Mouse (Mus musculus): ENCODE measurements around the gene Elp4.

Gene Elp4

DNA sequence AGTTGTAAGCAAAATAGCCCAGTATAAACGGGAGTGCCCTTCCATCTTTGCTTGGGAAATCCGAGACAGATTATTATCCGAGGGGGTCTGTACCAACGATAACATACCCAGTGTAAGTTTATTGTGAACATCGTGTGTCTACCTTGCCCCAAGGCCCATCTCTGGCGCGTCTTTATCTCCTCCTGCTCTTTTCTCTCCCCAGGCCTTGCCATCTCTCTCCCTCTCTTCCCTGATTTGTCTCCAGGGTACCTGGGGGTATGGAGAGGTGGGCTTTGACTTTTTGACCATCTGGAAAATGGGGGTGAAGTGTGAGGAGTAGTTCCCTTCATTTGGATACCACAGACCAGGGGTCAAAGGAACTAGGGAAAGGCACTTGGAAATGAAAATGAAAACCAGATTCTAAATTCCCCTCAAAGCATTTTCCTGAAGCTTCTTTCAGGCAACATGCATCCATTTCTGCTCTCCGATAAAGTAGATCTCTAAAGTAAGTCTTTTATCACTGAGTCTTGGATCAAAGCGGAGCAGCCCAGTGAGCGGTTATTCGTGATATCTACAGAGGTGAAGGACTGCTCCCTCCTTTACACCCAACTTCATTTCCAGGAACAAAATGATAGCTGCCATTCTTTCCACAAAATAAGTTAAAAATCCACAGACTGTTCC is 219.2 kb downstream of the Elp4 start:
- intact Hi-C loops (cut with DNase I), result loop anchor here (10.0 kb wide), 1 partner anchor 560 kb away; the partner anchor contains the start of gene Wt1

DNA sequence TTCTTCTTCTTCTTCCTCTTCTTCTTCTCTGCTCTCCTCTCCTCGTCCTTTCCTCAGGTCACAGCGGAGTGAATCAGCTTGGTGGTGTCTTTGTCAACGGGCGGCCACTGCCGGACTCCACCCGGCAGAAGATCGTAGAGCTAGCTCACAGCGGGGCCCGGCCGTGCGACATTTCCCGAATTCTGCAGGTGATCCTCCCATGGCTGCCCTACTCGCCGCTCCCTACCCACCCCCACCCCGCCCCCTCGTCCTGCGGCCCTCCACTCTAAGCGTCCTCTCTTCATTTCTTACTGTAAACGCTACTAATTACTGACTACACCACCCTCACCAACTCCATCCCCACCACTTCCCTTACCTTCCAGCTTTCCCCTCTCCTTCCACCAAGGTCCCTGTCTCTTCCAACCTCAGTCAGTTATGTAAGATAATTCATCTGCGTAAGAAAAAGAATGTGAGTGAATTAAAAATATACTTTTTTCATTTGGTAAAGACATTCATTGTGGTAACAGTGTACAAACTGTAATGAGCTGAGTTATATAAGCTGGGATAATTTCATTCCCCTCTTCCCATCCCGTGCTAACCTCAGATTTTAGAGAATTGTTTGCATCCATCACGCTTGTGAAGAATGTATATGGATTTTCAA is 220.5 kb downstream of the Elp4 start:
- intact Hi-C loops (cut with DNase I), result loop anchor here (10.0 kb wide), 1 partner anchor 559 kb away; the partner anchor contains the start of gene Wt1

DNA sequence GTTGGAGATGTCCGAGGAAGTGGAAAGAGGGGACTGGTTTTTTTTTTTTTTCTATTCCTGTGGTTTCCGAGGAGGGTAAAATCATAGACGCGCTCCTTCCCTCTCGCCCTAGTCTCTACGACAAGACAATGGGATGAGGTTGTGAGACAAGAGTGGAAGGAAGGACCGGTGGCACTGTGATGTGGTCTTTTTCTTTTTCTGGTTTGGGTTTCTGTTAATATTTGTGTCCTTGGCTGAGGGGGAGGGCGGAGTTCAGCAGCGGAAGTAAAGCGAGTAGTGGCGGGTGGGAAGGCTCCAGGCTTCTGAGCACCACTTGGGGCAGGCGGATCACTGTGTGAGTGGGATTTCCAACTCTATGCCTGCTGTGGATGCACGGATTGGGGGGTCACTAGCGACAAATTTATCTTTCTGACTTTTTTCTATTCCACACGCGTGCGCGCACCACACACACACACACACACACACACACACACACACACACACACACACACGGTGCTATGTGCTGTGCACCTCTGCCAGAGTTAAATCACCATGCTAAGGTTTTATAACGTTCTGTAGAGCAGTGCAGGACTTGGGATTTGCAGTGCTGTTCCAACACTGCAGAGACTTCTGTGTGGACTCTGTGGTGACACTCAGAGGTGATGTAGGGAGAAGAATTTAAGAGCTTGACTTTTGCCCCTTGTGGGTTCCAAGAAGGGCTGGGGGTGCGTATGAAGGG is 221.6 kb downstream of the Elp4 start:
- intact Hi-C loops (cut with DNase I), result loop anchor here (10.0 kb wide), 1 partner anchor 558 kb away; the partner anchor contains the start of gene Wt1

DNA sequence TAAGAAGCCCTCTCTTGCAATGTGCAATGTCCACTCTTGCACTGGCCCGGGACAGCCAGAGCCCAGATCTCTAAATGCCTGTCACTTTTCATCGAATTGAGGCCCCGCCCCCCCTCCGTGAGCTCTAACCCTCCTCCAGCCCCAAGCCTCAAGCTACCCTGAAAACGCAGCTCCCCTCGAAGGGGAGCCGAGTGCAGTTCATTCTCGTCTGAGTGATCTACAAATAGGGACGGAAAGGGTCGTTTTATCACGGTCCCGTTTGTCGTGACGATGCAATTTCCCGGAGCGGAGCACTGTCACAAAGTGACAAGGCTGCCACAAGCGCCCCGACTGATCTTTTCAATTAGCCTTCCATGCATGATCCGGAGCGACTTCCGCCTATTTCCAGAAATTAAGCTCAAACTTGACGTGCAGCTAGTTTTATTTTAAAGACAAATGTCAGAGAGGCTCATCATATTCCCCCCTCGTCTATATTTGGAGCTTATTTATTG is 222.3 kb downstream of the Elp4 start:
- intact Hi-C loops (cut with DNase I), result loop anchor here (10.0 kb wide), 1 partner anchor 557 kb away; the partner anchor contains the start of gene Wt1

DNA sequence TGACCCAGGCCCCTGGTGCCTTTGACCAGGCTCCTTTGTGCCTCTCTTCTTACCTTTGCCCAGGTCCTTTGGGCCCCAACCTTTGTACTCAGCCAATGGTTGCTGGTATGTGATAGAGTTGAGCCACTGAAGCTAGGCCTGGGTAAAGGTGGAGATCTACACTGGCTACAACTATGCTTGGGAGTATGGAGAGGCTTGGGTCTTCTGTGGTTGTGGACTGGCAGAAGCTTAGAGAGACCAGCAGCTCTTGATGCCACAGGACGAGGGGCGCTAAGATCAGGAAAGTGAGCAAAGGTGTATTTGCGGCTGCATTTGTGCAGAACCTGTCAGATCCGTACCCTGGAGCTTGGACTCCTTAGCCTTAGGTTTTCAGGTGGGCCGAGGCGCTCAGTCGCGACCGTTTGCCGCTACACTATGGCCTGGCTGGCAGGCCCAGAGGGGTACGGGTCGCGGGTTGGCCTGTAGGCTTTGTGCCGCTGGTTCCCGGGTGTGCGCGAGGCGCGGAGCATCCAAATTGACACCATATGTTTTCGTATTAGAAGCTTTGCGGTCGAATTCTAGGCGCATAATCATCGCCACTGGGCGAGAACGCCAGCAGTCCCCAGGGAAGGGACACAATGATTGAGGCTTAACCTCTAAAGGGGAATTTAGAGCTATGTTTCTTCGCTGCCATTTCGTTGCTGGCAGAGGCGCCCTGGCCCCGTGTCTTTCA is 223.2 kb downstream of the Elp4 start:
- intact Hi-C loops (cut with DNase I), result loop anchor here (10.0 kb wide), 1 partner anchor 556 kb away; the partner anchor contains the start of gene Wt1

DNA sequence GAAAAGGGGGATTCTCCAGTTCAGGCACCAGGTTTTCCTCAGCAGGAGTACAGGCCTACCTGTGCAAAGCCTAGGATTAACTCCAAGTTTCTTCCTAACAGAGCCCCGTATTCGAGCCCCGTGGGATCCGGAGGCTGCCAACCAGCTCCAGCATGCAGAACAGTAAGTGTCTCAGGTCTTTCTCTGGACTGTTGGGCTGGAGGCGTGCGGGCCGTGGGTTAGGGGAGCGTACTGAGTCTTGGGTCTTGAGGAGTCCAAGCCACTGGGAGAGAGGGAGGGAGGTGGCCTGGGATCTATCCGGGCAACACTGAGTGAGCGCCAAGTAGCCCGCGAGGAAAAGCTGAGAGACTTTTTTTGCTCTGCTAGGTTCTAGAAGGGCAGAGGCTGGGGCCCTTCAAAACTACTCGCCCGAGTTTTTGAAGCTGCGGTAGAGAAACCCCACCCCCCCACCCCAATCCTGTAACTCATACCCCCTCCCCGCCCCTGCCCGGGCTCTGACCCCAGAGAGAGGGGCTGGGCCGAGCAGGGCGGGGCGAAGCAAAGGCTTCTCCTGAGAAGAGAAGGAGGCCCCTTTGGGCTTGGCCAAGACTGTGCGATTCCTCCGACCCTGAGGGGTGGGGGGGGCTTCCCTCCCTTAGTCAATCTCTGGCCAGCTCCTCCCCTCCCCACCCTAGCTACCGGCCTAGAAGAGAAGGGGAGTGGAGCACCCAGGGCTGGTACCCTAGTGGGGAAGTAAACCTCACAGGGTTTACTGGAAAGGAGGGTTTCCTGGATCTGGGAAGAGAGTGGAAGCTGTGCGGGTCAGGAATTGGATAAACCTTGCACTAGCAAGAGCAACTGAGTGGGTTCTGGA is 224.0 kb downstream of the Elp4 start:
- intact Hi-C loops (cut with DNase I), result loop anchor here (10.0 kb wide), 1 partner anchor 556 kb away; the partner anchor contains the start of gene Wt1

DNA sequence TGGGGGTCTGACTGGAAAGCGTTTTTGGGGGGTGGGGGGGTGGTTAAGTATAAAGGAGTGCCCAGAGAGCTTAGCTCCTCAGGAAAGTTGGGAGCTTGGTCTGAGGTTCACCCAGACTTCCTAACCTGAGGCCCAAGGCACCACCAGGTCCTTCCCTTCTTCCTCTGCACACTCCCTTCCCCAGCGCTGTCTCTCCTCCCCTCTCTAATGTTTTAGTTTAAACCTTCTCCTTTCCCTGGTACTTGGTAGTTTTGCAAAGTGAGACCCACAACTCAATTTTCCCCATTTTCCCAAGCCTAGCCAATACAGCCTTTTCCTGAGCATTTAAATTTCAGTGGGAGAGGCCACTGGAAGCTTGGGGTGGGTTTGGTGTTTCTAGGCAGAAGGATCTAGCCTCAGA is 225.0 kb downstream of the Elp4 start:
- intact Hi-C loops (cut with DNase I), result no loop called here

DNA sequence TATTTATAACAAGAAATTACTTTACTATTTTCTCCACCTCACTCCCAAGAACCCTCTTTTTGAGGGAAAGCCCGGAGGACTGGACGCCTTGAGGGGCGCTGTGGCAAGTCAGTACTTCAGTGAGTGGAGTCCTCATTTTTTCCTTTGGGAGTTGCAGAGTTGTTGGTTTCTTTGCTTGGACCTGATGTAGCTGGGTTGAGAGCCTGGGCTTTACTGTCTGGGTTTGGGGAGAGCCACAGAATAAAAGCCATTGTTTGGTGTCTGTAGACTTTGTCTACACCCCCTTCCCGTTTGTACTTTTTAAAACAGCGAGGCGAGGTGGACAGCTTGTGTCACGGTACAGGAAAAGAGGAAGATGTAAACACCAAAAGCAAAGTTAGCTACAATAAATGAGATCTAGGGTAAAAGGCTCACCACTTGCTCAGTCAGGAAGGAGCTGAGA is 225.5 kb downstream of the Elp4 start:
- intact Hi-C loops (cut with DNase I), result no loop called here

DNA sequence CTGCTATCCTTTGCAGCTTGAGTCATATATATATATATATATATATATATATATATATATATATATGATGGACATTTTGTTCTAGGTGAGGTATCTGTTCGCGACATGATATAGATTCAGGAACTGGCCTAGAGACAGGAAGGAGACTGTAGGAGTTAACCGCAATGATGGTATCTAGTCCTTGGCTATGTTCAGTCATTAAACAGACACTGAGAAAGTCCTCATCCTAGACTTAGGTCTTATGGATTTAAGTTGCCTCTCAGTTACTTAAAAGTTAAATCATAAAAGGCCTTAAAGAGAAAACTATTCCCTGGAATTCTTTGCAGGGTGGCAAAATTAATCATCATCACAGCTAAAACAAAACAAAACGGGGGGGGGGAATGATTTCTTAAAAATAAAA is 226.1 kb downstream of the Elp4 start:
- intact Hi-C loops (cut with DNase I), result no loop called here

DNA sequence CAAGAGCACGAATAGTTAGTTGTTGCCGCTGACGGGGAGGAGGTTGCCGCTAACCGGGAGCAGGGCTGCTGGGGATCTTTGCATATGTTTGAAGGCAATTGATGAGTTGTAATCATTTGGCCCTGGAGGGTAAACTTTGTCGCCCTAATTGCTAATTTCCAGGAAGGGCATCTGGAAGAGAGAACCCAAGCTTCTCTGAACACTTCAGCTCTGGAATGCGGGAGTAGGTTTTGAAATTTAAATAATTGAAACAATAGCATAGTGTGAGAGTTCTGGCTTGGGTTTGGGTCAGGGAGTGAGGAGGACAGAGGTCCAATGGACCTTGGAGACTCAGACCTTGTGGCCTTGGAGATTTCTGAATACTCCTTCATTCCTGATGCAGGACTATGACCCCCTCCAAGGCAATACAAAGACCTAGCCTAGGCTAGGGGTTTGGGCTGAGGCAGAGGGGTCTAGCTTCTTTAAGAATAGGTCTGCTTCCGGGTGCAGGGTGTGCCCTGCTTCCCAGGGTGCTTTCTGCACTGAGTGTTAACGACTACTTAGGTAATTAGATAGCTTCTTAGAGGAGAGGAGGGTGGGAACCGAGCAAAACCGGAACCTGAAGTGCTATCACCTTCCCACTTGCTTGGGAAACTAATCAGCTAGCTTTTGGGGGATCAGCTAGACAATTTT is 226.8 kb downstream of the Elp4 start:
- intact Hi-C loops (cut with DNase I), result no loop called here

DNA sequence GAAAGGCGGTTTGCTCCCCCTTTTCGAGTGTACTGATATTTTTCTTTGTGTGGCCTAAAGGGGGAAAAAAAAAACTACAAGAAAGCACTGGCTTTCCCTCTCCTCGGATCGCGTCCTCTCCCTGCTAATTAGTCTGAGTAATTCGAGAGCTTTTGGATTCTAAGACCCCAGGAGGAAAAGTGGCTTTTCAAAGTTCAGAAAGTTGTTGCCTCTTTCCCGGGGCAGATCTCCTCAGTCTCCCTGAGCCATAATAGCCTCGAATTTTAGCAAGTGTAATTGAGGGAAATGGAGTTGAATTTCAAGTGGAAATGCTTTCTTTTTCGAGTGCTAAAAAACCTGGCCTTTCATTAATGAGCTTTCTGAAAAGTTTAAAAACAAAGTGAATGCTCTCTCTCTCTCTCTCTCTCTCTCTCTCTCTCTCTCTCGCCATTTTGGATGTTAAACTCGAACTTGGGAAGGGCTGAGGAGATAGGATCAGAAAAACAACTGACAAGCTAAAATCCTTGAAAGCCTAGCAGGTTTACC is 227.4 kb downstream of the Elp4 start:
- intact Hi-C loops (cut with DNase I), result no loop called here

DNA sequence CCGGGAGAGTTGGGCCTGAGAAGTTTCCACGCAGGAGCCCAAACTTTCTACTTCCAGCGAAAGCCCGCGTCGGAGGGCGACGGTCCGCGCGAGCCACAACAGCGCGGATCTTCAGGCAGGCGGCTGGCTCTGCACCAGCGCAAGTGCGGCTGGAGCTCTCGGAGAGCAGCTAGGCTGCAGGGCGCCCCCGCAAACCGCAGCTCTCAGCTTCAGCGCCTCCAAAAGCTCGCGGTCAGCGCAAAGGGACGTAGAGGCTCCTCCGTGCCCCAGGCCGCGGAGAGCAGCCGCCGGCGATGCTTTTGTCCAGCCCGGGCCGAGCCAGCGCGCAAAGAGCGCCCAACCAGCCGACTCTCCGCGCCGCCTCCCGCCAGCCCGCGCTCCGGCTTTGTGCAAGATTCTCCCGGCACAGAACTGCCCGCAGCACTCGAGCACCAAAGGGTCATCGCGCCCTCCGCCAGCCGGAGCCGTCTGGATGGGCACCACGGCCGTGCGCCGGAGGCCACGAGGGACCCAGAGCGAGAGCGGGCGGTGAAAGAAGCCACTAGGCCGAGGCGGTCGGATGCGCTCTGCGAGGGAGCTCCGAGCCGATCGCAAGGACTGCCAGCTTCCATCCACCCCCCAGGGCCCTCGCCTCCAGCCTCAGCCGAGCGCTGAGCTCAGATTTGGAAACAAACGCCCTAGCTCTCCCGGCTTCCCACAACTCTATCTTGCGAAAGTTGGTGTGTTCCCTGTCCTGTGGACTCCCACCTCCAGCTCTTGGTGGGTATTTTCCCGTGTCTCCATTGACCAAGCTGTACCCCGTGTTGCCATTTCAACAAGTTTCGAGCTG is 228.1 kb downstream of the Elp4 start:
- intact Hi-C loops (cut with DNase I), result no loop called here

DNA sequence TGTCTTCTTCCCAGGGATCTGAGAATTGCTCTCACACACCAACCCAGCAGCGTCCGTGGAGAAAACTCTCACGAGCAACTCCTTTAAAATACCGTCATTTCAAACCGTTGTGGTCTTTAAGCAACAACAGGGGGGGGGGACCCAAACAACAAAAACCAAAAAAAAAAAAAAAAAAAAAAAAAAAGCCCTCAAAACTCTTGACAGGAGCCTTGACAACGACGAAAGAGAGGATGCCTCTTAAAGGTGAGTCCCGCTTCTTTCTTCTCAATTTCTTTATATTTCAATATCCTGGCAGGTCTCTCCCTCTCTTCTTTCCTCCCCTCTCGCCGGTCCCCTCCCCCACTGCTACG is 228.7 kb downstream of the Elp4 start:
- intact Hi-C loops (cut with DNase I), result no loop called here

DNA sequence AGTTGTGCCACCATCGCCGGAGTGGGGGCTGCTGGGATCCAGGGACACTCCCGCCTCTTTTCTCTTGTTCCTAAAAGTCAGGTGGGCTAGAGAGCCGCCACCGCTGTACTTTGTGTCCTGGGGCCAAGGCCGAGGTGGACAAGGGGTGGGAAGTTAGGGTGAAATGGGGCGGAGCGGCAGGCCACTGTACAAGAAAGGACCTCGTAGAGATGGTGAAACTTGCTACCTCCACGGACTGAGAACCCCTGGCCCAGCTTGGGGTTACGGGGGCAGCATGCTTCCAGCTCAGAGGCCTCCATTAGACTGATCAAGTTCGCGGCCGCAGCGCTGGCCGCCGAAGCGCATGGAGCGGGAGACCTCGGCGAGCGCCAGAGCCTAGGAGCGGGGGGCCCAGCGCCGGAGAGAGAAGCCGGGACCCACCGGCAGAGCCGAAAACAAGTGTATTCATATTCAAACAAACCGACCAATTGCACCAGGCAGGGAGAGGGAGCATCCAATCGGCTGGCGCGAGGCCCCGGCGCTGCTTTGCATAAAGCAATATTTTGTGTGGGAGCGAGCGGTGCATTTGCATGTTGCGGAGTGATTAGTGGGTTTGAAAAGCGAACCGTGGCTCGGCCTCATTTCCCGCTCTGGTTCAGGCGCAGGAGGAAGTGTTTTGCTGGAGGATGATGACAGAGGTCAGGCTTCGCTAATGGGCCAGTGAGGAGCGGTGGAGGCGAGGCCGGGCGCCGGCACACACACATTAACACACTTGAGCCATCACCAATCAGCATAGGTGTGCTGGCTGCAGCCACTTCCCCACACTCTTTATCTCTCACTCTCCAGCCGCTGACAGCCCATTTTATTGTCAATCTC is 229.3 kb downstream of the Elp4 start:
- intact Hi-C loops (cut with DNase I), result no loop called here

DNA sequence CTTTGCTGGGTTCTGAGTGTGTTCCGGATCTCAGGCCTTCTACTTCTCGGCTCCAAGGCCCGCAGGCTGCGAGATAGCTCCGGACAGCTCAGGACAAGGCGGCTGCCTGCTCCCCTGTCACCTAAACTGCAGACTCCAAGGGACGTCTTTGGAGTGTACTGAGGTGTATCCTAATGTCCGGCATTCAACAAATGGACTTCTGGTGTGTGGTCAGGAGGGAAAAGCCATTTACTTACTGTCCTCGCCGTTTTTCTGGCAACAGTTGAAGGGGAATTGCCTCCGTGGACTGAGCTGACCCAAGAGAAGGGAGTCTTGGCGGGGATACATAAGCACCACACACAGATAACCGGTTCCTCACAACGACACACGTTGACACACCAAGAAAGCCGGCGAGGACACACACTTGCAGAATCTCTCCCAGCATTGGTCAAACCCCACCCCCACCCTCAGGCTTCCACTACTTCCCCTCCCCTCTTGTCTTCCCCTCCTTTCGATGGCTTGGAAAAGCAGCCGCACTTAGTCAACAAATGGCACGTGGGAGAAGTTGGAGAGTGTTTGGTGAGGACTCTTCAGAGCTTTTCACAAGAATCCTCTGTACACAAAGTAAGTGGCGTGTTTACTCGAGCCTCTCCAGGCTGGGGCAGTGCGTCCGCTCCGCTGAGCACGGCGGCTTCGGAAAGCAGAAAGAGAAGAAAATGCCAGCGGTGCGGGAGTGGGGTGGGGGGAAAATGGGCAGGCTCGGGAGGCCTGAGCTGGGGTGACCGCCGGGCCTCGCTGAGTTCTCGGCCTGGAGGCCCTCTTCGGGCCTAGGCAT is 230.1 kb downstream of the Elp4 start:
- intact Hi-C loops (cut with DNase I), result no loop called here

DNA sequence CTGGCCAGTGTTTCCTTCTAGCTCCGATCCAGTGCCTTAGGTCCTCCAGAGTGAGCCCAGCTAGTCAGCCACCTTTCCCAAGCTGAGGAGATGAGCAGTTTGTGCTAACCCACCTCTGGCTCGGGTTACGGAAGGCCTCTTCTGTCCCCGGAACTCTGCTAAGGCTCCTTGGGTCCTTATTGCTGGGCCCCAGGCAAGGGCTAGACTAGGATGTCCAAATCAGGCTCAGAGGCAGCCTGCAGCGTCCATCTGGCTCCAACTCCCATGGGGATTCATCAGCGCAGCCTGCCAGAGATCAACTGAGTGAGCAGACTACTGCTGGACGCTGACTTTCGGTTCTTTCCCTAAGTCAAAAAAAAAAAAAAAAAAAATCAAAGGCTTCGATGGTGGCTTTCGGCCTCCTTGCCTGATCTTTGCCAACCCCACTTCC is 230.7 kb downstream of the Elp4 start:
- intact Hi-C loops (cut with DNase I), result no loop called here

DNA sequence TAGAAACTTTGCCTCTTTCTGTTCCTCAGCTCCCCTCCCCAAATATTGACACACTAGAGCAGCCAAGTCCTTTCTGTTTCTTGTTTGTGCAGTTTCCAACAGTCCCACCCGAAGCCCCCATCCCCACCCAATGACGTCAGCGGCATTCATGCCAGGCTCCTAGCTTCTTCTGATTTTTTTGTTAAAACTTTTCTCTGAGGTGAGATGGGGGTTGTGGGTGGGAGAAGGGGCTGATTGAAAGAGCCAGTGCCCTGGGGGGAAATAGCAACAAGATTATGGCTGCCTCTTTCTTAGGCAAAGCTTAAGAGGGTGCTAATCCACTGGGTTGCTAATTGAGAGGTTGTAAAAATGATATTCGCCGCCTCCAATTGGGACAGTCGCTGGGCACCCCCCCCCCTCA is 231.3 kb downstream of the Elp4 start:
- intact Hi-C loops (cut with DNase I), result no loop called here
